Mouse (Mus musculus) stomach, postnatal 0 days (tissue): ENCODE data around the gene Rdh19.

Source experiments
- CTCF ChIP-seq: IDR thresholded peaks from 2 replicates; pipeline ENCODE4 v1.5.1; 2016; ENCODE audit warnings: antibody characterized with exemption, low read depth, mild to moderate bottlenecking, moderate library complexity
- EP300 ChIP-seq: optimal IDR thresholded peaks from 2 replicates; pipeline ENCODE3; 2016; ENCODE audit warnings: antibody characterized with exemption

DNA sequence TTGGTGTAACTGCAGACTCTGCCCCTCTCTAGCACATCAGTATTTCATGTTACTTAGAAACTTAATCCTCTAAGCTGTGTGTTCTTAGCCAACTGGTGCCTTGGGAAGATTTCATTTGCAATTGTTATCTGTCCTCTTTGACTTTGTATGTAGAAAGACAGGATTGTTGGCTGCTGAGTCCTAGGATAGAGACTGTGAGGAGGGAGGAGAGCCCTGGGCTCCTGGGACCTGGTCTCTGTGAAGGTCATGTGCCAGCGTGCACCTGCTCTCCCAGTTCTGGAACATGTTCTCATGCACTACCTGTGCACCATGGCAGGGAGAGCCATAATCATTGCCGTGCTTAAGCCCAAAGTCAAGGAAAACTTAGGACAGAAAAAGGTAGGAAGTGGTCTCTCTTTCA, 48.1 kb upstream of the Rdh19 start:
- TF ChIP-seq EP300: no peak
- no peak for TF ChIP-seq CTCF
